Mouse (Mus musculus): ENCODE data around the gene Cdyl. TPM values are rescaled to one million over a fixed set of nuclear protein-coding genes. Genes with fewer than 3 reads are reported as not detected.

Gene Cdyl
- polyA plus RNA-seq, 1 experiment from 2014 or later = 11.4 TPM

DNA sequence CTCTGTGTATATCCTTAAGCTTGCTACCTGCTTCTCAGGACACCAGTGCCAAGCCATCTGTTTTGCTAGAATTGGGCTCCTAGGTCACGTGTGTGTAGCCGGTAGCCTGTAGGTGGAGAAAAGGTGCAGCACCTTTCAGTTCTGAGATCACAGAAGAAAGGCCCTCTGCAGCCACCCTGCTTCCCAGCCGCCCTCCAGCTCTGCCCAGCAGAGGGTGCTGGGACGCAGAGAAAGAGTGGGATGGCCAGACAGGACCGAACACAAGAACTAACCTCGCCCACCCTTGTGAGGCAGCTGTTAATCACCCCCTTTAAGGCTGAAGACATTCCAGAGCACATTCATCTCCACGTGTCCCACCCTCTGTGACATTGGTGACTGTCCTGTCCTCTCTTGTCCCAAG is 114.1 kb downstream of the Cdyl start:
- no peak overlapping the region for H3K4me3 ChIP-seq (ENCODE audit: low read depth, low read length)
- 0 out of 2 replicates have a peak, but pooled peaks cover 3% of the 10 kb centered on the region for H3K4me1 ChIP-seq (ENCODE audit: control insufficient read depth, insufficient read depth, low read length)
- no peak for ATAC-seq (ENCODE audit: insufficient number of reproducible peaks, insufficient read depth, low FRiP score, low read depth)
- H3K27ac ChIP-seq (ENCODE audit: low read length) = no peak overlapping the region
- WGBS = 53% methylated on average over 7 of the region's 7 CpGs
- H3K27me3 ChIP-seq (ENCODE audit: control insufficient read depth, insufficient read depth, low read length) = no peaks in the 10 kb centered on the region
- no peaks in the 10 kb centered on the region for H3K9me3 ChIP-seq (ENCODE audit: control insufficient read depth, low read depth, low read length)
- H3K36me3 ChIP-seq (ENCODE audit: control insufficient read depth, insufficient read depth, low read length) = no peaks in the 10 kb centered on the region
- no peak overlapping the region for H3K4me2 ChIP-seq (replicated peaks; ENCODE audit: low read depth, low read length)
- H3K9ac ChIP-seq (replicated peaks; ENCODE audit: low read depth, low read length) = no peak overlapping the region

- 89% methylated on average over 7 of the region's 7 CpGs for WGBS
- Histone ChIP-seq H3K27me3 (ENCODE audit: control insufficient read depth, insufficient read depth, low read length) (no peaks in the 10 kb centered on the region), H3K27ac (ENCODE audit: low read length) (no peak overlapping the region), H3K9me3 (ENCODE audit: control insufficient read depth, low read depth, low read length) (no peaks in the 10 kb centered on the region), H3K4me1 (ENCODE audit: control insufficient read depth, insufficient read depth, low read length) (no peaks in the 10 kb centered on the region), H3K4me2 (replicated peaks; ENCODE audit: low read depth, low read length) (no peak overlapping the region), H3K9ac (replicated peaks; ENCODE audit: low read depth, low read length) (no peak overlapping the region), H3K4me3 (ENCODE audit: low read depth, low read length) (no peak overlapping the region), H3K36me3 (ENCODE audit: control insufficient read depth, insufficient read depth, low read length) (no peaks in the 10 kb centered on the region)
- no peak for ATAC-seq (ENCODE audit: insufficient number of reproducible peaks, insufficient read depth, low FRiP score, low read depth)
Measured at GRCm38 (mm10) chr13:35776123-35776522, 116.5 kb downstream of the Cdyl start.

DNA sequence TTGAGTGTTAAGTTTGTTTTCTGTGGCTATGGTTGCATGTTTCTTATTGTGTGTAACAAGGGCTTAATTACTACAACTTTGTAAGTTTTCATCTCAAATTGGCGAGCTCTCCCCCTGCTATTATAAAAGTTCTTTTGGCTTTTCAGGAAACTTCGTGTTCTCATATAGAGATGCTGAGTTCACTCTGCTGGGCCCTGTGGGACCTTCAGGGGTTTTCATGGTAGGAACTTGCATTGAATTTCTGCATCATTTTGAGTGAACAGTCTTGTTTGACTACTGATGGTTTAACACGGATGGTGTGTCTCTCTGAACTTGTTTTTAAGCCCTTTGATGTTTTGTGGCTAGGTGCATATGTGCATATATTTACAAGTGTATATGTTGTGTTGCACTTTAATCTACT is 121.1 kb downstream of the Cdyl start:
- Histone ChIP-seq H3K36me3 (ENCODE audit: control insufficient read depth, insufficient read depth, low read length) (no peaks in the 10 kb centered on the region), H3K4me1 (ENCODE audit: control insufficient read depth, insufficient read depth, low read length) (no peaks in the 10 kb centered on the region), H3K9ac (replicated peaks; ENCODE audit: low read depth, low read length) (no peak overlapping the region), H3K4me2 (replicated peaks; ENCODE audit: low read depth, low read length) (no peak overlapping the region), H3K4me3 (ENCODE audit: low read depth, low read length) (no peak overlapping the region), H3K27me3 (ENCODE audit: control insufficient read depth, insufficient read depth, low read length) (no peaks in the 10 kb centered on the region), H3K27ac (ENCODE audit: low read length) (no peak overlapping the region), H3K9me3 (ENCODE audit: control insufficient read depth, low read depth, low read length) (no peaks in the 10 kb centered on the region)
- 81% methylated on average over 3 of the region's 3 CpGs for WGBS
- no peak for ATAC-seq (ENCODE audit: insufficient number of reproducible peaks, insufficient read depth, low FRiP score, low read depth)

- Histone ChIP-seq H3K4me2 (replicated peaks; ENCODE audit: low read depth, low read length) (no peak overlapping the region), H3K4me1 (ENCODE audit: control insufficient read depth, insufficient read depth, low read length) (no peaks in the 10 kb centered on the region), H3K4me3 (ENCODE audit: low read depth, low read length) (no peak overlapping the region), H3K9ac (replicated peaks; ENCODE audit: low read depth, low read length) (no peak overlapping the region), H3K27ac (ENCODE audit: low read length) (no peak overlapping the region), H3K27me3 (ENCODE audit: control insufficient read depth, insufficient read depth, low read length) (no peaks in the 10 kb centered on the region), H3K9me3 (ENCODE audit: control insufficient read depth, low read depth, low read length) (no peaks in the 10 kb centered on the region), H3K36me3 (ENCODE audit: control insufficient read depth, insufficient read depth, low read length) (no peaks in the 10 kb centered on the region)
- WGBS = 79% methylated on average over 3 of the region's 3 CpGs
- no peak for ATAC-seq (ENCODE audit: insufficient number of reproducible peaks, insufficient read depth, low FRiP score, low read depth)
Measured at GRCm38 (mm10) chr13:35781755-35782154, 122.1 kb downstream of the Cdyl start.

DNA sequence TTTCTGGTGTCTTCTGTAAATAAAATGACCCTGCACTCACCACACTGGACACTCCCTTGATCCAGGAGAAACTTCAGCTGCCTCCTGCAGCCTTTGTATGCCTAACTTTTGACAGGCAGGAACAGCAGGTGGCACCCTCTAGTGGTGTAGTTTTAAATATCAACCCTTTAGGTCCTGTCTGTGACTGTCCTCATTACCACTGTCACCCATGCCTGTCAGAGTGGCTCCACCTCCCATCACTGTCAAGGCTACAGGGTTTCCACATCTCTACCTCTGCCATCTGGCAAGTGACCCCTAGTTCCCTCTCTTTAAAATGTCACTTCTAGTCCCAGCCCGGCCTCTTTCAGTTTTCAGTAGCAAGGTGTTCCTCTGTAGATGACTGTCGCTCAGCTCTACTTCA is 123.3 kb downstream of the Cdyl start:
- 89% methylated on average over 2 of the region's 2 CpGs for WGBS
- Histone ChIP-seq H3K4me2 (replicated peaks; ENCODE audit: low read depth, low read length) (no peak overlapping the region), H3K4me1 (ENCODE audit: control insufficient read depth, insufficient read depth, low read length) (no peaks in the 10 kb centered on the region), H3K27me3 (ENCODE audit: control insufficient read depth, insufficient read depth, low read length) (no peaks in the 10 kb centered on the region), H3K36me3 (ENCODE audit: control insufficient read depth, insufficient read depth, low read length) (no peaks in the 10 kb centered on the region), H3K9ac (replicated peaks; ENCODE audit: low read depth, low read length) (no peak overlapping the region), H3K4me3 (ENCODE audit: low read depth, low read length) (no peak overlapping the region), H3K27ac (ENCODE audit: low read length) (no peak overlapping the region), H3K9me3 (ENCODE audit: control insufficient read depth, low read depth, low read length) (no peaks in the 10 kb centered on the region)
- peak; percentile 53; the same call in 1 of the 2 replicates for ATAC-seq (ENCODE audit: insufficient number of reproducible peaks, insufficient read depth, low FRiP score, low read depth)

DNA sequence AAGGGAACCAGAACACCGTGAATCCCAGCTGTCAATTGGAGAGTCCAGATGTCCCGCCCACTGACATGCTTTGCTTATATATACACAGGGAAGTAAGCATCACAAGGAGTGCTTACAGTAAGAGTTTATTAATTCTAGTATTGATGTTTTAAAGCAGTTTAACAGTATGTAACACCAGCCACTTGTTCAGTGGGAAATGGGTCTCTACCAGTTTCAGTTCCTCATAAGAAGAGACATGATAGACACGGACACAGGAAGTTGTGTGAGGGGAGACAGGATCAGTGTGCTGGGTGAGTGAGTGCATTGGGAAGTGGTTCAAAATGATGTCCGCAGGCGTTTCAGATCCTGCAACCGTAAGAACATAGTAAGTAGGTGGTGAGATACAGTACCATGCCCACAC is 123.9 kb downstream of the Cdyl start:
- no peaks in the 10 kb centered on the region for H3K9me3 ChIP-seq (ENCODE audit: control insufficient read depth, low read depth, low read length)
- WGBS = 81% methylated on average over 6 of the region's 6 CpGs

DNA sequence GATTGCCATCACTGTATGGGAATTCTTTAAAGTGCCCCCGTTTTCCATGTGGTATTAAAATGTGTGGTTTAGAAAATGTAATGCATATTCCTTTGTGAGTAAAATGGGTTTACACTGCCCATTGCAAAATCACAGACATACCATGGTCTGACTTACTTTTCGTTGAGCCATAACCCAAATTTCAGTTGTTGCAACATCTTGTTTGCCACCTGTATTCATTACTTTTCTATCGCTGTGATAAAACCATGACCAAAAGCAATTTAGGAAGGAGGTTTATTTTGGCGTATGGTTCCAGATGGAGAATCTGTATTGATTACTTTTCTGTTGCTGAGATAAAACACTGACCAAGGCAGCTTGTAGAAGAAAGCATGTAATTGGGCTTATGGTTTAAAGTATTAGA is 124.6 kb downstream of the Cdyl start:
- H3K9ac ChIP-seq (replicated peaks; ENCODE audit: low read depth, low read length) = no peak overlapping the region
- no peaks in the 10 kb centered on the region for H3K27me3 ChIP-seq (ENCODE audit: control insufficient read depth, insufficient read depth, low read length)
- no peak overlapping the region for H3K4me3 ChIP-seq (ENCODE audit: low read depth, low read length)
- no peaks in the 10 kb centered on the region for H3K4me1 ChIP-seq (ENCODE audit: control insufficient read depth, insufficient read depth, low read length)
- ATAC-seq (ENCODE audit: insufficient number of reproducible peaks, insufficient read depth, low FRiP score, low read depth) = no peak
- 91% methylated on average over 4 of the region's 4 CpGs for WGBS
- H3K4me2 ChIP-seq (replicated peaks; ENCODE audit: low read depth, low read length) = no peak overlapping the region
- no peaks in the 10 kb centered on the region for H3K9me3 ChIP-seq (ENCODE audit: control insufficient read depth, low read depth, low read length)
- no peak overlapping the region for H3K27ac ChIP-seq (ENCODE audit: low read length)
- H3K36me3 ChIP-seq (ENCODE audit: control insufficient read depth, insufficient read depth, low read length) = no peaks in the 10 kb centered on the region

More for the DNA sequence above, 123.9 kb downstream of the Cdyl start:
- no peaks in the 10 kb centered on the region for H3K4me1 ChIP-seq (ENCODE audit: control insufficient read depth, insufficient read depth, low read length)
- H3K4me2 ChIP-seq (replicated peaks; ENCODE audit: low read depth, low read length) = no peak overlapping the region
- no peaks in the 10 kb centered on the region for H3K27me3 ChIP-seq (ENCODE audit: control insufficient read depth, insufficient read depth, low read length)
- no peaks in the 10 kb centered on the region for H3K36me3 ChIP-seq (ENCODE audit: control insufficient read depth, insufficient read depth, low read length)
- no peak overlapping the region for H3K27ac ChIP-seq (ENCODE audit: low read length)
- H3K9ac ChIP-seq (replicated peaks; ENCODE audit: low read depth, low read length) = no peak overlapping the region
- no peak overlapping the region for H3K4me3 ChIP-seq (ENCODE audit: low read depth, low read length)
- ATAC-seq (ENCODE audit: insufficient number of reproducible peaks, insufficient read depth, low FRiP score, low read depth) = no peak

- no peaks in the 10 kb centered on the region for H3K27me3 ChIP-seq (ENCODE audit: control insufficient read depth, insufficient read depth, low read length)
- no peak overlapping the region for H3K4me3 ChIP-seq (ENCODE audit: low read depth, low read length)
- 77% methylated on average over 5 of the region's 5 CpGs for WGBS
- no peaks in the 10 kb centered on the region for H3K4me1 ChIP-seq (ENCODE audit: control insufficient read depth, insufficient read depth, low read length)
- H3K36me3 ChIP-seq (ENCODE audit: control insufficient read depth, insufficient read depth, low read length) = no peaks in the 10 kb centered on the region
- no peak overlapping the region for H3K4me2 ChIP-seq (replicated peaks; ENCODE audit: low read depth, low read length)
- no peak overlapping the region for H3K9ac ChIP-seq (replicated peaks; ENCODE audit: low read depth, low read length)
- no peak overlapping the region for H3K27ac ChIP-seq (ENCODE audit: low read length)
- ATAC-seq (ENCODE audit: insufficient number of reproducible peaks, insufficient read depth, low FRiP score, low read depth) = no peak
- no peaks in the 10 kb centered on the region for H3K9me3 ChIP-seq (ENCODE audit: control insufficient read depth, low read depth, low read length)
Measured at GRCm38 (mm10) chr13:35785330-35785939, 125.8 kb downstream of the Cdyl start.

All from stomach, embryonic 14.5 days (tissue).